Comparison of ENCODE assay signal across 10 mouse cellular contexts in genomic region chr8:48690665-48691395, GRCm38 (mm10).
A peak's percentile ranks its signal among the peaks of the same experiment; 100 is the strongest.
DNase-seq lines count a peak whose midpoint lies in the region; ATAC-seq lines count a peak whose summit lies in the region.
"Had no signal": no experiment of that assay in that cellular context is flagged by ENCODE, and none has a peak within 500 bp of the region (broad histone marks: within the 10 kb centered on the region; RNA-seq: fewer than 3 reads in every experiment).

No protein-coding gene starts in this region.

- ATAC-seq in frontal cortex, adult (ENCODE audit: low TSS enrichment), result 0 out of 2 replicates have a peak, but pooled peaks have one; percentile 38
- ATAC-seq in heart, embryonic 15.5 days (replicated peaks; ENCODE audit: insufficient number of reproducible peaks, insufficient read depth, low FRiP score, low read depth), result peak; percentile 75; the same call in 1 of the 2 replicates
- ATAC-seq in neural tube, embryonic 12.5 days (ENCODE audit: low FRiP score, low read depth), result peak; percentile 25; the same call in 1 of the 2 replicates
- ATAC-seq in megakaryocyte, adult 5-6 weeks (ENCODE audit: poor library complexity, severe bottlenecking), result no peak

- H3K9ac ChIP-seq in heart, embryonic 15.5 days, result no peak overlapping the region
- H3K9ac ChIP-seq in neural tube, embryonic 12.5 days, result no peak overlapping the region
- H3K9ac ChIP-seq: liver, embryonic 13.5 days; stomach, embryonic 15.5 days had no signal

- H3K9me3 ChIP-seq in heart, embryonic 15.5 days (replicated peaks), result no peaks in the 10 kb centered on the region
- H3K9me3 ChIP-seq in neural tube, embryonic 12.5 days, result no peaks in the 10 kb centered on the region
- H3K9me3 ChIP-seq: liver, embryonic 13.5 days; stomach, embryonic 15.5 days had no signal

- no peaks in the 10 kb centered on the region for H3K36me3 ChIP-seq in heart, embryonic 15.5 days
- no peaks in the 10 kb centered on the region for H3K36me3 ChIP-seq in neural tube, embryonic 12.5 days
- H3K36me3 ChIP-seq: liver, embryonic 13.5 days; stomach, embryonic 15.5 days had no signal

- WGBS in heart, embryonic 15.5 days, result 57% methylated on average over 10 of the region's 10 CpGs
- 55% methylated on average over 10 of the region's 10 CpGs for WGBS in neural tube, embryonic 12.5 days

- peaks cover 19% of the 10 kb centered on the region for H3K4me1 ChIP-seq in heart, embryonic 15.5 days (replicated peaks)
- H3K4me1 ChIP-seq in neural tube, embryonic 12.5 days, result peaks cover 4% of the 10 kb centered on the region
- H3K4me1 ChIP-seq: liver, embryonic 13.5 days had no signal

- DNase-seq in frontal cortex, postnatal 25 days (ENCODE audit: low spot score in 2 of 2), result no peak
- DNase-seq in right cerebral cortex, adult 2 months (ENCODE audit: low spot score in 2 of 2), result peak; percentile 8 to 13
- DNase-seq in right cerebral cortex, postnatal 14 days, result no peak
- DNase-seq in left cerebral cortex, adult 18-20 months (ENCODE audit: low spot score in 2 of 2), result no peak
- DNase-seq: liver, embryonic 13.5 days had no signal

- no peak overlapping the region for H3K4me3 ChIP-seq in heart, embryonic 15.5 days
- H3K4me3 ChIP-seq in neural tube, embryonic 12.5 days, result no peak overlapping the region
- H3K4me3 ChIP-seq: liver, embryonic 13.5 days; stomach, embryonic 15.5 days had no signal

- H3K4me2 ChIP-seq in heart, embryonic 15.5 days, result 0 out of 2 replicates have a peak overlapping the region, but pooled peaks have one; percentile 14
- no peak overlapping the region for H3K4me2 ChIP-seq in neural tube, embryonic 12.5 days (replicated peaks)
- H3K4me2 ChIP-seq: liver, embryonic 13.5 days; stomach, embryonic 15.5 days had no signal

- H3K27ac ChIP-seq in heart, embryonic 15.5 days, result peak overlapping the region; percentile 59
- H3K27ac ChIP-seq in neural tube, embryonic 12.5 days, result no peak overlapping the region
- H3K27ac ChIP-seq: liver, embryonic 13.5 days; stomach, embryonic 15.5 days had no signal

- H3K27me3 ChIP-seq in heart, embryonic 15.5 days, result no peaks in the 10 kb centered on the region
- no peaks in the 10 kb centered on the region for H3K27me3 ChIP-seq in neural tube, embryonic 12.5 days (replicated peaks)
- H3K27me3 ChIP-seq: liver, embryonic 13.5 days; stomach, embryonic 15.5 days had no signal

Comparison
In these comparisons a context has a peak if more than half of its experiments do, and no peak if none do; other contexts are left out.
1. DNase-seq: peak in right cerebral cortex, adult 2 months (2 of 2); none in frontal cortex, postnatal 25 days (0 of 2), right cerebral cortex, postnatal 14 days (single experiment) and left cerebral cortex, adult 18-20 months (0 of 2).